Mouse (Mus musculus) lung, postnatal 0 days (tissue): Measurements from ENCODE around the gene Tiam2.

Experiments
- CTCF ChIP-seq: IDR thresholded peaks from 2 replicates; pipeline ENCODE4 v1.5.1; 2016; ENCODE audit warnings: antibody characterized with exemption, mild to moderate bottlenecking
- EP300 ChIP-seq: IDR thresholded peaks from 2 replicates; pipeline ENCODE4 v1.6.1; 2016; ENCODE audit warnings: antibody characterized with exemption, mild to moderate bottlenecking, control low read depth

DNA sequence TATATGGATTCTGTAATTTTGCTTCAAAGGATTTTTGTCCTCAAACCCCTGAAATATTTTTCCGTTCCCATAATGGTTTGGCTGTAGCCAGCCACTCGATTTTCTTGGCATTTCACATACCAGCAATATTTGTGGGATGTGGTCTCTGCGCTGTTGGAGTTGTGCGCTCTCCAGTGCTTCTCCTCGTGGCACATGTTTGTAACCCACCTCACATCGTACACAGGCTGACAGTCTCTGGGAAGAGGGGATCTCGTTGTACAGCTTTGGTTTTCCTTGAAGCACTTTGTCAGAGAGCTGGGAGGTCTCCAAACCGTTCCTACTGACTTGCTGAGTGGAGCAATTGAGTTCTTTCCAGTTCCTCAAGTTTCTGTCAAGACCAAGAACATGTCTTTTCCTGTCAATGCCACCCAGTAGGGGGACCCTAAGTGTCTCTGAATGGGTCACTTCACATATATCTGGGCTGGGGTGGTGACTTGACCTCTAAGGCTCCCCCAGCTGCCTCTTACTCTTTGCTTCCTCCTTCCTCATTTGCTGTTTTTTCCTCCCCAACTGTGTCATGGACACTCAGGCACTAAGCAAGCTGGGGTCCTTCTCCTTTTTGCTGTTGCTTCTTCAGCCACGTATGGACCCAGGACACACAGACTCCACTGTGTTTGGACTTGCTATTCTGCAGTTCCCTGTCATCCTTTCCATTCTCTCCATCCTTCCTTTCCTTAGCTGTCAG, 79.1 kb downstream of the Tiam2 start:
- TF ChIP-seq CTCF (no peak), EP300 (no peak)
